Mouse (Mus musculus) heart, postnatal 0 days (tissue): ENCODE measurements around the gene Cnksr3. TPM values are rescaled to one million over a fixed set of nuclear protein-coding genes. Genes with fewer than 3 reads are reported as not detected.

ENCODE experiments used
- ATAC-seq: fragments of 200-750 bp; cut with Nextera tagmentation; 2 replicates; pipeline ENCODE4 v1.8.0; 2017; ENCODE audit warnings: low read depth, moderate number of reproducible peaks, moderate library complexity; ENCODE audit not compliant: insufficient read depth
- DNase-seq: peaks from one replicate; pipeline ENCODE4 v3.0.0-alpha.2; 2016; ENCODE audit warnings: low spot score
- H3K27ac ChIP-seq: fragments of 300-500 bp; sonication (generic); 2 replicates; pipeline ENCODE4 v1.5.1; 2014; ENCODE audit warnings: low read depth, mild to moderate bottlenecking
- H3K27me3 ChIP-seq: fragments of 300-500 bp; sonication (generic); 2 replicates; pipeline ENCODE4 v1.6.1; 2014; ENCODE audit warnings: low read length, mixed read lengths; ENCODE audit not compliant: control insufficient read depth, insufficient read depth
- H3K36me3 ChIP-seq: fragments of 300-500 bp; sonication (generic); replicated peaks from 2 replicates; pipeline ENCODE4 v1.6.1; 2014; ENCODE audit warnings: low read length, mixed read lengths; ENCODE audit not compliant: control insufficient read depth, insufficient read depth
- H3K4me1 ChIP-seq: fragments of 300-500 bp; sonication (generic); 2 replicates; pipeline ENCODE4 v1.6.1; 2014; ENCODE audit warnings: antibody characterized with exemption; ENCODE audit not compliant: control insufficient read depth, insufficient read depth
- H3K4me2 ChIP-seq: fragments of 300-500 bp; sonication (generic); 2 replicates; pipeline ENCODE4 v1.6.1; 2014; ENCODE audit warnings: low read depth, mild to moderate bottlenecking, low read length, moderate library complexity
- H3K4me3 ChIP-seq: fragments of 300-500 bp; sonication (generic); 2 replicates; pipeline ENCODE4 v1.5.1; 2014; ENCODE audit warnings: low read depth, low read length
- H3K9ac ChIP-seq: fragments of 300-500 bp; sonication (generic); replicated peaks from 2 replicates; pipeline ENCODE4 v1.6.1; 2014; ENCODE audit warnings: low read depth, low read length, mixed read lengths
- H3K9me3 ChIP-seq: fragments of 300-500 bp; sonication (generic); replicated peaks from 2 replicates; pipeline ENCODE4 v1.6.1; 2016; ENCODE audit warnings: low read length; ENCODE audit not compliant: control insufficient read depth
- CTCF ChIP-seq: IDR thresholded peaks from 2 replicates; pipeline ENCODE4 v1.5.1; 2016; ENCODE audit warnings: antibody characterized with exemption, control low read depth, low read depth
- EP300 ChIP-seq: IDR thresholded peaks from 2 replicates; pipeline ENCODE4 v1.6.1; 2016; ENCODE audit warnings: antibody characterized with exemption, low read depth
- WGBS: fragments of 180-500 bp; shearing (Covaris S2); extraction: QIAGEN DNeasy Blood & Tissue Kit; methylation state at CpG from one replicate; pipeline ENCODE4 v1.1.7; 2014; 5-methylcytosine and 5-hydroxymethylcytosine counted together
- polyA plus RNA-seq: library from polyadenylated mRNA; unstranded; fragments of >200 nt; fragmentation: Nextera tagmentation; extraction: Ambion mirVana; gene quantifications from 2 replicates; pipeline ENCODE4 v1.2.1, GENCODE M21; 2015
- total RNA-seq: library from RNA; depleted of rRNA; stranded (reverse); fragments of >200 nt; gene quantifications from 2 replicates; pipeline ENCODE4 v1.2.3, GENCODE M21; 2014; ENCODE audit warnings: low replicate concordance

The Cnksr3 gene
- total and polyA plus RNA-seq, 2 experiments from 2014 or later = 8.1 to 16.6 TPM

DNA sequence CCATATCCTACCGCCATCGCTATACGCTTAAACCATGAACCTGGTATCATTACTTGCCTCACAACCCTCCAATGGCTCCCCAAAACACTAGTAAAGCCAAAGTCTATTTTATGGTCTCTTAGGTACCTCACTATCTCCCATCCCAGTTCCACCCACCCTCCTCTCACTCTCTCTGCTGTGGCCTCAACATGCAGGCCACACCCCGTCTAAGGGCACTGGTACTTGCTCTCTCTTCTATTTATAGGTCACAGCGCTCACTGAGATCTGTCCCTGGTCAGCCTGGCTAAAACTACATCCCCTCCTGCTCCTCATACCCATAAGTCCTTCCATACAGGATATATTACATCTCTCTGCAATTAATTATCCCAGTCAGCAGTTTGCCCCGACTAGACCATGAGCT is 16.1 kb downstream of the Cnksr3 start:
- 55% methylated on average over 6 of the region's 6 CpGs for WGBS
- ATAC-seq = peak; percentile 80
- no peak overlapping the region for H3K4me2 ChIP-seq
- no peaks in the 10 kb centered on the region for H3K27me3 ChIP-seq
- peaks cover 18% of the 10 kb centered on the region for H3K4me1 ChIP-seq
- TF ChIP-seq EP300 (no peak), CTCF (no peak)
- H3K27ac ChIP-seq = peak overlapping the region; percentile 31; the same call in 1 of the 2 replicates
- no peaks in the 10 kb centered on the region for H3K9me3 ChIP-seq
- no peaks in the 10 kb centered on the region for H3K36me3 ChIP-seq
- DNase-seq = peak; percentile 64
- no peak overlapping the region for H3K9ac ChIP-seq
- no peak overlapping the region for H3K4me3 ChIP-seq

DNA sequence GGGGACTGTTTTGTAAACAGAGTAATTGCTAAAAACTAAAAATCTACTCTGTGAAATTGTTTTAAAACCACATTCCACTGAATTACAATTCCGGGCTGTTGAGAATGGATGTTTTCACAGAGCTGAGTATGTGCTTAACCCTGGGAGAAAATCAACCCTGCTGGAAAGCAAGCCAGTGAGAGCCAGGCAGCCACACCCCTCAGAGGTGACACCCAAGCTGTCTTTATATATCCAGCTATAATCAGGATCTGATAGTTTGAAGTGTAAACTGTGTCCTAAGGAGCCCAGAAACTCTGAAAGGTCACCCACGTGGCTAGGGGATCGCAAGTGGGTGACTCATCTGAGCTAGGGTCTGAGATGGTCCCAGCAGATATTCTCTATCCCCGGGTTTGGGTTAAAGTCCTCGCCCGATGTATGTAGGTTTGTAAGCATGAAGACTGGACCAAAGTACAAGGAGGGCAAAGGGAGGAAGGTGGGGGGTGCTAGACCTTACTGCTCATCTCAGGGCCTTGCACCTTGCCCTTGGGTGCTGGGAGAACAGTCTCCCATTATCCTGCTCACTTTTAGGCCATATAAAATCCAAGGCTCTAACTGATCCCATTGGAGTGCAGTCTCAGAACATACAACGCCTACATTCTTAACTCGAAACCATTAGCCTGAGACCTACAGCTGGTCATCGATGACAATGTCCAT is 20.2 kb downstream of the Cnksr3 start:
- H3K4me1 ChIP-seq = peaks cover 18% of the 10 kb centered on the region
- no peak overlapping the region for H3K27ac ChIP-seq
- DNase-seq (no peak), ATAC-seq (no peak)
- no peak overlapping the region for H3K4me3 ChIP-seq
- H3K27me3 ChIP-seq = no peaks in the 10 kb centered on the region
- TF ChIP-seq EP300 = no peak
- no peak for TF ChIP-seq CTCF
- H3K9me3 ChIP-seq = no peaks in the 10 kb centered on the region
- H3K4me2 ChIP-seq = no peak overlapping the region
- no peak overlapping the region for H3K9ac ChIP-seq
- no peaks in the 10 kb centered on the region for H3K36me3 ChIP-seq
- WGBS = 74% methylated on average over 9 of the region's 9 CpGs

- Histone ChIP-seq H3K27ac (0 out of 2 replicates have a peak overlapping the region, but pooled peaks have one; percentile 48), H3K27me3 (no peaks in the 10 kb centered on the region), H3K9me3 (no peaks in the 10 kb centered on the region), H3K4me2 (no peak overlapping the region), H3K36me3 (no peaks in the 10 kb centered on the region), H3K4me1 (0 out of 2 replicates have a peak, but pooled peaks cover 5% of the 10 kb centered on the region), H3K4me3 (no peak overlapping the region), H3K9ac (no peak overlapping the region)
- DNase-seq (no peak), ATAC-seq (no peak)
- 63% methylated on average over 6 of the region's 6 CpGs for WGBS
- no peak for TF ChIP-seq CTCF
- no peak for TF ChIP-seq EP300
These were observed 22.8 kb downstream of the Cnksr3 start for GRCm38 (mm10) chr10:7189194-7189593.

DNA sequence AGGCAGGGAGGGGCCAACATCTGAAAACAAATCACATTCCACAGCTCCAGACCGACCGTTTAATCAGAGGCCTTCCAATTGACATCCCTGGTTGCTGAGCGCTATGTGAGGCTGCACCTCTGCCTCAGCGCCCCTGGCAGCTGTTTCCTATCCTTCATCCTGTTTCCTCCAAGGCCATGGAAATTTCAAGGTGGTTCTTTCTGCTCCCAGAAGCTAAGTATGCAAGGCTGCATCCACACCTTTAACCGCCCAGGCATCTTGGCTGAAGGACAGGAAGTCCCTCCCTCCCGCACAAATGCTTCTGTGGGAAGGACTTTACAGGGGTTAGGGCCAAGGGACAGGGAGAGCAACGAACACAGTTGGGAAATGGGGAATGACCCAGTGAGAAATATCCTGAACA is 24.2 kb downstream of the Cnksr3 start:
- Histone ChIP-seq H3K9ac (no peak overlapping the region), H3K36me3 (no peaks in the 10 kb centered on the region), H3K4me2 (no peak overlapping the region), H3K27ac (peak overlapping the region; percentile 48; the same call in 1 of the 2 replicates), H3K4me3 (no peak overlapping the region), H3K4me1 (peaks cover 15% of the 10 kb centered on the region; the same call in 1 of the 2 replicates), H3K27me3 (no peaks in the 10 kb centered on the region), H3K9me3 (no peaks in the 10 kb centered on the region)
- ATAC-seq = peak; percentile 38
- TF ChIP-seq EP300 = peak; percentile 81
- no peak for TF ChIP-seq CTCF
- WGBS = 41% methylated on average over 7 of the region's 7 CpGs
- no peak for DNase-seq

GRCm38 (mm10) chr10:7186992-7187391 is 25.0 kb downstream of the Cnksr3 start:
- no peaks in the 10 kb centered on the region for H3K27me3 ChIP-seq
- no peak overlapping the region for H3K4me3 ChIP-seq
- no peak for TF ChIP-seq EP300
- no peak for TF ChIP-seq CTCF
- peaks cover 22% of the 10 kb centered on the region for H3K4me1 ChIP-seq
- H3K36me3 ChIP-seq = no peaks in the 10 kb centered on the region
- H3K4me2 ChIP-seq = no peak overlapping the region
- WGBS = 90% methylated on average over 5 of the region's 5 CpGs
- ATAC-seq (no peak), DNase-seq (no peak)
- no peak overlapping the region for H3K9ac ChIP-seq
- H3K9me3 ChIP-seq = no peaks in the 10 kb centered on the region
- peak overlapping the region; percentile 32; the same call in 1 of the 2 replicates for H3K27ac ChIP-seq

DNA sequence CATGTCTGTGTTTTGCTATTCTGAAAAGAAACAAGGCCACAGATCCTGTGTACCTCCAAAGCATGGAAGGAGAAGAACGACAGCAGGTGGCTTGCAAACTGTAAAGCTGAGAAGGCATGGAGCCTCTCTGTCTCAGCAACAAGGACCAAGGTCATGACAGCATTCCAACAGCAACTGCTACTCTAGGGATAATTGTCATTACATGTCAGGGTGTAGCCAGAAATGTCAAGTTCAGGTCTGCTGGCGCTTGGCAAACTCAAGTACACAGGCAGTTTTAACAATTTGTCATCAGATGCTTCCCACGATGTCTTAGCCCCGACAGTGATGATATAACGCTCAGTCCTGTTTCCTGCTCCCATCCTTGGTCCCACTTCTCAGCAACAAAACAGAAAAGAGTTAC is 26.0 kb downstream of the Cnksr3 start:
- WGBS = 76% methylated on average over 5 of the region's 5 CpGs
- Histone ChIP-seq H3K9me3 (no peaks in the 10 kb centered on the region), H3K4me3 (no peak overlapping the region), H3K4me1 (peaks cover 24% of the 10 kb centered on the region), H3K27ac (no peak overlapping the region), H3K27me3 (no peaks in the 10 kb centered on the region), H3K4me2 (no peak overlapping the region), H3K9ac (no peak overlapping the region), H3K36me3 (no peaks in the 10 kb centered on the region)
- no peak for ATAC-seq
- no peak for TF ChIP-seq CTCF
- TF ChIP-seq EP300 = no peak
- no peak for DNase-seq
